Mouse (Mus musculus): ENCODE results near the gene Mef2b.

Gene Mef2b

GRCm38 (mm10) chr8:70128435-70128834, 11.1 kb upstream of the Mef2b start:
- Histone ChIP-seq H3K4me3 (replicated peaks; ENCODE audit: low read length) (no peak overlapping the region), H3K4me1 (replicated peaks; ENCODE audit: low read depth, low read length) (peaks cover 46% of the 10 kb centered on the region), H3K9me3 (ENCODE audit: low read length) (no peaks in the 10 kb centered on the region), H3K36me3 (ENCODE audit: insufficient read depth, low read length) (peaks cover 13% of the 10 kb centered on the region), H3K27me3 (ENCODE audit: insufficient read depth, low read length) (peaks cover 5% of the 10 kb centered on the region; the same call in 1 of the 2 replicates)
- TF ChIP-seq POU5F1 (IDR thresholded peaks at IDR 0.05; ENCODE audit: borderline replicate concordance, low read length) (no peak), NANOG (IDR thresholded peaks at IDR 0.05; ENCODE audit: borderline replicate concordance, low read length) (no peak), CTCF (conservative IDR thresholded peaks at IDR 0.05; ENCODE audit: low read length) (no peak)

GRCm38 (mm10) chr8:70129309-70129952, 10.1 kb upstream of the Mef2b start:
- Histone ChIP-seq H3K9me3 (ENCODE audit: low read length) (no peaks in the 10 kb centered on the region), H3K27me3 (ENCODE audit: insufficient read depth, low read length) (peaks cover 5% of the 10 kb centered on the region; the same call in 1 of the 2 replicates), H3K4me1 (replicated peaks; ENCODE audit: low read depth, low read length) (peaks cover 55% of the 10 kb centered on the region), H3K4me3 (replicated peaks; ENCODE audit: low read length) (peak overlapping the region; percentile 97), H3K36me3 (ENCODE audit: insufficient read depth, low read length) (peaks cover 23% of the 10 kb centered on the region)
- no peak for TF ChIP-seq CTCF (conservative IDR thresholded peaks at IDR 0.05; ENCODE audit: low read length)
- no peak for TF ChIP-seq NANOG (IDR thresholded peaks at IDR 0.05; ENCODE audit: borderline replicate concordance, low read length)
- no peak for TF ChIP-seq POU5F1 (IDR thresholded peaks at IDR 0.05; ENCODE audit: borderline replicate concordance, low read length)

GRCm38 (mm10) chr8:70130066-70130465, 9.4 kb upstream of the Mef2b start:
- Histone ChIP-seq H3K4me1 (replicated peaks; ENCODE audit: low read depth, low read length) (peaks cover 61% of the 10 kb centered on the region), H3K27me3 (ENCODE audit: insufficient read depth, low read length) (peaks cover 2% of the 10 kb centered on the region; the same call in 1 of the 2 replicates), H3K9me3 (ENCODE audit: low read length) (no peaks in the 10 kb centered on the region), H3K36me3 (ENCODE audit: insufficient read depth, low read length) (peaks cover 29% of the 10 kb centered on the region), H3K4me3 (replicated peaks; ENCODE audit: low read length) (peak overlapping the region; percentile 97)
- no peak for TF ChIP-seq POU5F1 (IDR thresholded peaks at IDR 0.05; ENCODE audit: borderline replicate concordance, low read length)
- no peak for TF ChIP-seq CTCF (conservative IDR thresholded peaks at IDR 0.05; ENCODE audit: low read length)
- no peak for TF ChIP-seq NANOG (IDR thresholded peaks at IDR 0.05; ENCODE audit: borderline replicate concordance, low read length)

- Histone ChIP-seq H3K36me3 (ENCODE audit: insufficient read depth, low read length) (peaks cover 42% of the 10 kb centered on the region), H3K27me3 (ENCODE audit: insufficient read depth, low read length) (no peaks in the 10 kb centered on the region), H3K9me3 (ENCODE audit: low read length) (no peaks in the 10 kb centered on the region), H3K4me3 (replicated peaks; ENCODE audit: low read length) (peak within 1 kb of the TSS; percentile 97), H3K4me1 (replicated peaks; ENCODE audit: low read depth, low read length) (peaks cover 71% of the 10 kb centered on the region)
- TF ChIP-seq NANOG (IDR thresholded peaks at IDR 0.05; ENCODE audit: borderline replicate concordance, low read length) (no peak), CTCF (conservative IDR thresholded peaks at IDR 0.05; ENCODE audit: low read length) (no peak), POU5F1 (IDR thresholded peaks at IDR 0.05; ENCODE audit: borderline replicate concordance, low read length) (no peak)
These were observed 8.2 kb upstream of the Mef2b start, which contains the start of gene Nr2c2ap for GRCm38 (mm10) chr8:70131166-70131883. Nr2c2ap (plus strand) TSS chr8:70131333.

GRCm38 (mm10) chr8:70134086-70134485, 5.4 kb upstream of the Mef2b start:
- Histone ChIP-seq H3K36me3 (ENCODE audit: insufficient read depth, low read length) (peaks cover 50% of the 10 kb centered on the region), H3K4me1 (replicated peaks; ENCODE audit: low read depth, low read length) (peaks cover 76% of the 10 kb centered on the region), H3K4me3 (replicated peaks; ENCODE audit: low read length) (no peak overlapping the region), H3K9me3 (ENCODE audit: low read length) (no peaks in the 10 kb centered on the region), H3K27me3 (ENCODE audit: insufficient read depth, low read length) (no peaks in the 10 kb centered on the region)
- no peak for TF ChIP-seq POU5F1 (IDR thresholded peaks at IDR 0.05; ENCODE audit: borderline replicate concordance, low read length)
- TF ChIP-seq CTCF (conservative IDR thresholded peaks at IDR 0.05; ENCODE audit: low read length) = no peak
- TF ChIP-seq NANOG (IDR thresholded peaks at IDR 0.05; ENCODE audit: borderline replicate concordance, low read length) = no peak

- no peaks in the 10 kb centered on the region for H3K9me3 ChIP-seq (ENCODE audit: low read length)
- no peaks in the 10 kb centered on the region for H3K27me3 ChIP-seq (ENCODE audit: insufficient read depth, low read length)
- no peak overlapping the region for H3K4me3 ChIP-seq (replicated peaks; ENCODE audit: low read length)
- TF ChIP-seq CTCF (conservative IDR thresholded peaks at IDR 0.05; ENCODE audit: low read length) (no peak), NANOG (IDR thresholded peaks at IDR 0.05; ENCODE audit: borderline replicate concordance, low read length) (no peak), POU5F1 (IDR thresholded peaks at IDR 0.05; ENCODE audit: borderline replicate concordance, low read length) (no peak)
- peaks cover 50% of the 10 kb centered on the region for H3K36me3 ChIP-seq (ENCODE audit: insufficient read depth, low read length)
- peaks cover 68% of the 10 kb centered on the region for H3K4me1 ChIP-seq (replicated peaks; ENCODE audit: low read depth, low read length)
These were observed 4.6 kb upstream of the Mef2b start for GRCm38 (mm10) chr8:70134931-70135330.

- Histone ChIP-seq H3K4me1 (replicated peaks; ENCODE audit: low read depth, low read length) (peaks cover 68% of the 10 kb centered on the region), H3K9me3 (ENCODE audit: low read length) (no peaks in the 10 kb centered on the region), H3K27me3 (ENCODE audit: insufficient read depth, low read length) (no peaks in the 10 kb centered on the region), H3K4me3 (replicated peaks; ENCODE audit: low read length) (no peak overlapping the region), H3K36me3 (ENCODE audit: insufficient read depth, low read length) (peaks cover 50% of the 10 kb centered on the region)
- no peak for TF ChIP-seq NANOG (IDR thresholded peaks at IDR 0.05; ENCODE audit: borderline replicate concordance, low read length)
- TF ChIP-seq CTCF (conservative IDR thresholded peaks at IDR 0.05; ENCODE audit: low read length) = no peak
- TF ChIP-seq POU5F1 (IDR thresholded peaks at IDR 0.05; ENCODE audit: borderline replicate concordance, low read length) = no peak
These were observed 2.9 kb upstream of the Mef2b start for GRCm38 (mm10) chr8:70136591-70136990.

GRCm38 (mm10) chr8:70137890-70138289, 1.6 kb upstream of the Mef2b start:
- Histone ChIP-seq H3K4me3 (replicated peaks; ENCODE audit: low read length) (peak overlapping the region; percentile 95), H3K36me3 (ENCODE audit: insufficient read depth, low read length) (peaks cover 55% of the 10 kb centered on the region), H3K4me1 (replicated peaks; ENCODE audit: low read depth, low read length) (peaks cover 60% of the 10 kb centered on the region), H3K27me3 (ENCODE audit: insufficient read depth, low read length) (no peaks in the 10 kb centered on the region), H3K9me3 (ENCODE audit: low read length) (no peaks in the 10 kb centered on the region)
- no peak for TF ChIP-seq POU5F1 (IDR thresholded peaks at IDR 0.05; ENCODE audit: borderline replicate concordance, low read length)
- no peak for TF ChIP-seq CTCF (conservative IDR thresholded peaks at IDR 0.05; ENCODE audit: low read length)
- no peak for TF ChIP-seq NANOG (IDR thresholded peaks at IDR 0.05; ENCODE audit: borderline replicate concordance, low read length)

All from E14TG2a.4 (cell line).